Mouse (Mus musculus): ENCODE data around the gene Avpr1b.
"Not testable (repeated sequence)": the region's sequence is repeated elsewhere in the genome, so short reads cannot be mapped to it uniquely, and the experiment has no call there.

Avpr1b gene

GRCm38 (mm10) chr1:131598905-131599304, at the start of gene Avpr1b:
Gene Avpr1b (plus strand): TSS chr1:131599239.
- in situ Hi-C loops (cut with MboI, MseI): loop anchor here in 1 of 2 experiments (10.0 kb wide), 1 partner anchor 176 kb away; no protein-coding TSS in a partner anchor

DNA sequence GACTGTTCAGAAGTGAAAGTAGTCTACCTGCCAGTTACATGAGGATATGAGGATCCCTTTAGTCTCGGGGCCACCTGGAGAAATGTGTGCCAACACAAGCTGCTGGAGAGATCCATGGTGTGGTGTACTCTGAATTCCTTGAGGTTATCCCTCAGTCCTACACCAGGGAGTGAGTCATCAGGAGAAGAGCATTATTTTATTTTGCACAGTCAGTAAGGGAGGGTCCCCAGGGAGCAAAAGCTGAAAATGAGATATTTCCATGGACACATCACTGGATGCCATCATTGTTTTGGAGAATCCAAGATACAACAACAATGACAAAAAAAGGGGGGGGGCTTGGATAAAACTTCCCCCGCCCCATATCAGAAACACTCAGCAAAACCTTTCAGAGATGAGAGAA, 47.1 kb upstream of the Avpr1b start:
- in situ Hi-C loops (cut with MboI, MseI): loop anchor here in 1 of 2 experiments (5.0 kb wide), 2 partner anchors 70 to 265 kb away; no protein-coding TSS in a partner anchor

- in situ Hi-C loops (cut with MboI, MseI): loop anchor here in 1 of 2 experiments (5.0 kb wide), 2 partner anchors 71 to 266 kb away; no protein-coding TSS in a partner anchor
These were observed 45.6 kb upstream of the Avpr1b start for GRCm38 (mm10) chr1:131553428-131553827.

- in situ Hi-C loops (cut with MboI, MseI): loop anchor here in 1 of 2 experiments (5.0 kb wide), 1 partner anchor 263 kb away; no protein-coding TSS in a partner anchor
These were observed 43.8 kb upstream of the Avpr1b start for GRCm38 (mm10) chr1:131555042-131555812.

GRCm38 (mm10) chr1:131560500-131560899, 38.5 kb upstream of the Avpr1b start:
- in situ Hi-C loops (cut with MboI, MseI): no loop called here

DNA sequence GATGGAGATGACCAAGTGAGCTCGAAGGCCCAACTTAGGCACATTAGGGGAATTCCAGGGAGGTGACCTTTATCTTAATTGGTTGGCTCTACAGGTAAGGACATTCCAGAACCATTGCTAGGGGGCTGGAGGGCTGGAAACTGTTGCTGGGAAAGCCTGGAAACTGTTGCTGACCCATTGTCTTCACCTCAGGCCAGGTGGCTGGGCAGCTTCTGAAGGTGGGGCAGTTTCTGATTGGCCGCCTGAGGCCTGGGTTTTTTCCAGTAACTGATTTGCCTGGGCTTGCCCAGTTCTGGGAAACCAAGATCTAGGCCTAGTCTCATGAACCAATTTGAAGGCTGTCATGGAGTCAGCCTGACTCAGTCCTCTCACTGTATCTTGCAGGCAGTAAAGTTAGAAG, 37.0 kb upstream of the Avpr1b start:
- in situ Hi-C loops (cut with MboI, MseI): no loop called here

DNA sequence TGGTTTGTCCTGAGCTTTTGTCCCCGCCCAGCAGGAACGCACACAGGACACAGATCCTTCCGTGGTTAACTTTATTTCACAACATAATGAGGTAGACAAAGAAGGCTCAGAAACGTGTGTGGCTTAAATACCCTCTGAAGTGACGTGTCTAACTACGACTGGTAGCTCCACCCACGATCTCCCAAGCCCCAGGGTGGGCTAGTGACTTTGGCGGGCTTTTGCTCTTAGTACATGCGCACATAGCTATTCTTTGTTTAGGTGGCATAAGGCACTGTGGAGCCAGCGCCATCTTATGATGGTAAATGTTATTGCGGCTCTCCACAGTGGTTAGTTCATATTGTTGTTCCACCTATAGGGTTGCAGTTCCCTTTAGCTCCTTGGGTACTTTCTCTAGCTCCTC, 33.0 kb upstream of the Avpr1b start:
- in situ Hi-C loops (cut with MboI, MseI): not testable (repeated sequence)

DNA sequence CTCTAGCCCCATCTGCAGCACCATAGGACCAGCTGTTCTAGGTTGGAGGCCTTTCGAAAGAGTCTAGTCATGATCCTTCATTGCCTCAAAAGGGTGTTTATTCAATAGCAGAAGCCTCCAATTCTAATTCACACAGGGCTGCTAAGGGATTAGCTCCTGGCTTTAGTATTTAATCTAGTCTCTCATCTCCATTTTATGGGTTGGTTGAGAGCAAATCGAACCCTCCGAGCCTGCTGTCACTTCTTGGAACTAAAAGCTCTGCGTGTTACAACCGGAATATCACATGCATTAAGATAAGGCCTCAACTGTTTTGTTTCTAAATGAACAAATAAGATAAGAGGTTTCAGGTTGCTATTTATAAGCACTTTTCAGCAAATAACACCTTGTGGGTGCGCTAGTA, 29.3 kb upstream of the Avpr1b start:
- in situ Hi-C loops (cut with MboI, MseI): no loop called here

GRCm38 (mm10) chr1:131570391-131570790, 28.6 kb upstream of the Avpr1b start:
- in situ Hi-C loops (cut with MboI, MseI): no loop called here

DNA sequence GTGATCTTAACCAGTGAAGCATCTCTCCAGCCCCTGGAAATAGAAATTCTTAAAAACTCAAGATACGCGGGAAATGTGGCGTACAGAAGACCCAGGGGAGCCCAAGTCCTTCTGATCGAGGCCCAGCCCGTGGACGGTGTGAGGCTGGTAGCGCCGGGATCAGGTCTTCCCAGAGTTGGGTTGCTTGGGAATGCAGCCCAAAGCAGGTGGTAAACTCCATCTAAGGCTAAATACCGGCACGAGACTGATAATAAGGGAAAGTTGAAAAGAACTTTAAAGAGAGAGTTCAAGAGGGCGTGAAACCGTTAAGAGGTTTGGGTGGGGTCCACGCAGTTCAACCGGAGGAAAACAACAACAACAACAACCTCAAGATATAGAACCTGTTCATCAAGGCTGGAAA, 25.3 kb upstream of the Avpr1b start:
- in situ Hi-C loops (cut with MboI, MseI): no loop called here

GRCm38 (mm10) chr1:131578943-131579680, 19.9 kb upstream of the Avpr1b start:
- in situ Hi-C loops (cut with MboI, MseI): no loop called here

- in situ Hi-C loops (cut with MboI, MseI): no loop called here
These were observed 18.6 kb upstream of the Avpr1b start for GRCm38 (mm10) chr1:131580389-131580788.

DNA sequence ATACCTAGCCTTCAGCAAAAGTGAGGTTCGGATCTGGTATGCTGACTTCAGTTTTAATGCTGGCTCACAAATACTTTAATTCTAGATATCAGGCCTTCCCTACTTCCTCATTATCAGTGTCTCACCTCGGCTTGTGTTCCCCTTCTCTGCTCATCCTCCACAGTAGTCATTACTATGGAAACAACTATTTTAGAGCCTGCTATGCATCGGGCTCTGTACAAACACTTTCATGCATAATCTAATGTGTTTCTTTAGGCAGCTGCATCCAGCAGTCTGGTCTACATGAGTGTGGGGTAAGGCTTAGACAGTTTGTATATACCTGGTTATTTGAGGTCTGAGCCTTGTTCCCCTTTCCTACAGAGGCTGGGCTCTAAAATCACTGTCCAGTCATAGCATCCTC, 15.4 kb upstream of the Avpr1b start:
- in situ Hi-C loops (cut with MboI, MseI): no loop called here

- in situ Hi-C loops (cut with MboI, MseI): no loop called here
These were observed 12.2 kb upstream of the Avpr1b start for GRCm38 (mm10) chr1:131586836-131587235.

DNA sequence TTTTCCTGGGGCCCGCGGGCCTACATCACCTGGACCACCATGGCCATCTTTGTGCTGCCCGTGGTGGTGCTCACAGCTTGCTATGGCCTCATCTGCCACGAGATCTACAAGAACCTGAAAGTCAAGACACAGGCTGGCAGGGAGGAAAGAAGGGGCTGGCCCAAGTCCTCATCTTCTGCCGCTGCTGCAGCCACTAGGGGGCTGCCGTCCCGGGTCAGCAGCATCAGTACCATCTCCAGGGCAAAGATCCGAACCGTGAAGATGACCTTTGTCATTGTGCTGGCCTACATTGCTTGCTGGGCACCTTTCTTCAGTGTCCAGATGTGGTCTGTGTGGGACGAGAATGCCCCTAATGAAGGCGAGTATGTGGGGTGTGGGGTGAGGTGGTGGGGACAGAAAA, 1.3 kb downstream of the Avpr1b start:
- in situ Hi-C loops (cut with MboI, MseI): no loop called here

GRCm38 (mm10) chr1:131606719-131607118, 7.7 kb downstream of the Avpr1b start:
- in situ Hi-C loops (cut with MboI, MseI): no loop called here

GRCm38 (mm10) chr1:131612556-131613155, 13.6 kb downstream of the Avpr1b start:
- in situ Hi-C loops (cut with MboI, MseI): loop anchor here (5.0 kb wide), 2 partner anchors 50 to 145 kb away; no protein-coding TSS in a partner anchor

- in situ Hi-C loops (cut with MboI, MseI): loop anchor here (5.0 kb wide), 2 partner anchors 49 to 144 kb away; no protein-coding TSS in a partner anchor
These were observed 14.5 kb downstream of the Avpr1b start for GRCm38 (mm10) chr1:131613361-131614133.

DNA sequence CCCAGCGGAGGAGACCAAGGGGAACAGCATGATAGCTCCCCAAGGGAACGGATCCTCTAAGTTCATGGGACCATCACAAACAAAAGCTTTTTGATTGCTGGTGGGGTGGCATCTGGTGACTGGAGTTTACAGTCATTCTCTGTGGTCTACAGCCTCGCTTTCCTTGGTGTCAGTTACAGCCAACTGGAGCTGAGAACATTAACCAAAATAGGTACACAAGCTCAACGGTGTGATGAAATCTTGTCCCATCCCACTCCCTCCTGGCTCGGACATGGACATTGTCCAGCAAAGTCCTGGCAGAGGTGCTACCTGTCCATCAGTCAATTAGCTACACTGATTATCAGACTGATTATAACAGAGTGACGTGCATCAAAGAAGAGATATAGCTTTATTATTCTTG, 15.6 kb downstream of the Avpr1b start:
- in situ Hi-C loops (cut with MboI, MseI): loop anchor here (5.0 kb wide), 2 partner anchors 48 to 143 kb away; no protein-coding TSS in a partner anchor

DNA sequence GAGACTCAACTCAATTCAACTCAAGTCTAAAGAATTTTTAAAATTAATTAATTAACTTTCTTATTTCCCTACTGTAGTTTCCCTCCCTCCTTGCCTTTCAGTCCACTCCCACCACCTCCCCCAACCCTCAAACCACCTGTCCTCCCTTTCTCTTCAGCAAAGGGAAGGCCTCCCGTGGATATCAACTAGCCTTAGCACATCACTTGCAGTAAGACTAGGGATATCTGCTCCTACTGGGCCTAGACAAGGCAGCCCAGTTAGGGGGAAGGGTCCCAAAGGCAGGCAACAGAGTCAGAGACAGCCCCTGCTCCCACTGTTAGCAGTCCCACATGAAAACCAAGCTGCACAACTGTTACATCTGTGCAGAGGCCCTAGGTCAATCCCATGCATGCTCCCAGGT, 17.1 kb downstream of the Avpr1b start:
- in situ Hi-C loops (cut with MboI, MseI): no loop called here

DNA sequence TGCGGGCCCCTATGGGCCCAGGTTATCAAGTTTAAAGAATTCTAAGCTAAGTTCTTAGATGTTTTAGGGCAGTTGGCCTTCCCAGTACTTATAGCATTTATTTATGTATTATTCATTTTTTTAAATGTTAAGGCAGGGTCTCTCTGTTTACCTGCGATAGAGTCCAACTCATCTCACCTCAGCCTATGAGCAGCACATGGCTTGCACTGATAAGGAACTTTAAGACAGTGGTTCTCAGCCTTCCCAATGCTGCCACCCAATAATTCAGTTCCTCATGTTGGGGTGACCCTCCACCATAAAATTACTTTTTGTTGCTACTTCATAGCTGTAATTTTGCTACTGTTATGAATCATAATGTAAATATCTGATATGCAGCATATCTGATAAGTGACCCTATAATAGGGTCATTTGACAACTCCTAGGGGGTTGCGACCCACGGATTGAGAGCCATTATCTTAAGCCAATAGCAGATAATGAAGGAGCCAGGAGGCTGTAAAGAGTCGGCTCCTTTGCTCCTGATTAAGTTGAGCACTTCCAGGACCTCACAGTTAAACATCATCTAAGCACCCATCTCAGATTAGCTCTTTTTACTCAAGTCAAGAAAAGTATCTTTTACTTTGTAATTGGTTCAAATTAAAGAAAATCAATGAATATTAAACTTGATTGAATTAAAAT, 17.6 kb downstream of the Avpr1b start:
- in situ Hi-C loops (cut with MboI, MseI): no loop called here

Data from T-helper 17 cell (primary cell).